Mouse (Mus musculus): ENCODE data around the gene Mboat2. TPM values are rescaled to one million over a fixed set of nuclear protein-coding genes. Genes with fewer than 3 reads are reported as not detected.
A peak's percentile ranks its signal among the peaks of the same experiment; 100 is the strongest.

Gene Mboat2
- total and polyA plus RNA-seq, 2 experiments from 2014 or later = 60.2 to 73.0 TPM

DNA sequence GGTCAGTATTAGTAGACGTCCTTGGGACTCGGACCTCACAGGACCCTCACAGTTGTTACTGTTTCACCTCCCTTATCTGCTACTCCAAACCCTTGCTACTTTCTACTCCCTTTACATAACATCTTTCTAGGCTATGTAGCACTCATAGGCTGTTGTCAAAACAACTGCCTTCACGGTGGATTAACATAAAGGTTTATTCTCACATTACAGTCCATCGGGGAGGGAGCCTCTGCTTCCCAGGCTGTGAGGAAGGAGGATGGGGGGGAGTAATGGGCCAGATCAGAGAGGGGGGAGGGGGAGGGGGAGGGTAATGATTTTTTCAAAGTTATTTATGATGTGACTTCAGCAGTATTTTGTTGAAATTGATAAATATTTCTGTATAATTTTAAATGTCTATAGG lies 95.0 kb downstream of the Mboat2 start:
- Histone ChIP-seq H3K27ac (no peak overlapping the region), H3K9ac (replicated peaks; ENCODE audit: low read length) (no peak overlapping the region), H3K4me2 (ENCODE audit: low read depth, low read length) (no peak overlapping the region), H3K9me3 (ENCODE audit: low read length) (no peaks in the 10 kb centered on the region), H3K27me3 (ENCODE audit: insufficient read depth, low read length) (no peaks in the 10 kb centered on the region), H3K36me3 (ENCODE audit: insufficient read depth, low read length) (no peaks in the 10 kb centered on the region), H3K4me1 (ENCODE audit: insufficient read depth, low read length) (peaks cover 7% of the 10 kb centered on the region; the same call in 1 of the 2 replicates), H3K4me3 (ENCODE audit: low read length) (no peak overlapping the region)
- 46% methylated on average over 4 of the region's 4 CpGs for WGBS
- DNase-seq (ENCODE audit: low spot score) (no peak), ATAC-seq (no peak)
- no peak for TF ChIP-seq CTCF (IDR thresholded peaks at IDR 0.05; ENCODE audit: low read depth)

GRCm38 (mm10) chr12:24928051-24928748 lies 97.5 kb downstream of the Mboat2 start:
- H3K36me3 ChIP-seq (ENCODE audit: insufficient read depth, low read length) = no peaks in the 10 kb centered on the region
- 45% methylated on average over 18 of the region's 18 CpGs for WGBS
- H3K27ac ChIP-seq = peak overlapping the region; percentile 72
- H3K9me3 ChIP-seq (ENCODE audit: low read length) = no peaks in the 10 kb centered on the region
- peaks cover 8% of the 10 kb centered on the region for H3K4me1 ChIP-seq (ENCODE audit: insufficient read depth, low read length)
- ATAC-seq (peak; percentile 68), DNase-seq (ENCODE audit: low spot score) (peak; percentile 58)
- H3K4me2 ChIP-seq (ENCODE audit: low read depth, low read length) = no peak overlapping the region
- no peak for TF ChIP-seq CTCF (IDR thresholded peaks at IDR 0.05; ENCODE audit: low read depth)
- no peaks in the 10 kb centered on the region for H3K27me3 ChIP-seq (ENCODE audit: insufficient read depth, low read length)
- H3K4me3 ChIP-seq (ENCODE audit: low read length) = no peak overlapping the region
- H3K9ac ChIP-seq (replicated peaks; ENCODE audit: low read length) = 0 out of 2 replicates have a peak overlapping the region, but pooled peaks have one; percentile 30

DNA sequence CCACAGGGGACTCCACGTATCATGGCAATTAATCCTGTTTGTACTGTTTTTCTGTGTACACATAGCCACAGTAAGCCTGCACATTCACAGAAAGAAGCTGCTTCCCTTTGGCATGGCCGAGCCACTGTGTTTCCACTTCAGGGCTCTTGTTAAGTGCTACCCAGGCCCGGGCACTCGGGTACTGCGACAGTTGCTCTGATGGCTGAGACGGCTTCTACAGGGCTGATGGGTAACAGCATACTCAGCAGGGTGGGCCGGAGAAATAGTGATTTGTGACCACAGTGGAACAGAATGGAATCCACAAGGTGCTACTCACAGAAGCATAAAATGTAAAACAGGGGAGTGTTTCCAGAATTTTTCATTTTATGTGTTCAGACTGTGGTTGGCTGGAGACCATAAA lies 98.4 kb downstream of the Mboat2 start:
- no peak for TF ChIP-seq CTCF (IDR thresholded peaks at IDR 0.05; ENCODE audit: low read depth)
- 52% methylated on average over 7 of the region's 7 CpGs for WGBS
- H3K4me3 ChIP-seq (ENCODE audit: low read length) = no peak overlapping the region
- H3K4me1 ChIP-seq (ENCODE audit: insufficient read depth, low read length) = peaks cover 14% of the 10 kb centered on the region
- ATAC-seq (peak; percentile 52), DNase-seq (ENCODE audit: low spot score) (peak; percentile 34)
- H3K27me3 ChIP-seq (ENCODE audit: insufficient read depth, low read length) = no peaks in the 10 kb centered on the region
- no peaks in the 10 kb centered on the region for H3K36me3 ChIP-seq (ENCODE audit: insufficient read depth, low read length)
- no peaks in the 10 kb centered on the region for H3K9me3 ChIP-seq (ENCODE audit: low read length)
- no peak overlapping the region for H3K9ac ChIP-seq (replicated peaks; ENCODE audit: low read length)
- H3K27ac ChIP-seq = peak overlapping the region; percentile 72; the same call in 1 of the 2 replicates
- H3K4me2 ChIP-seq (ENCODE audit: low read depth, low read length) = no peak overlapping the region

- TF ChIP-seq CTCF (IDR thresholded peaks at IDR 0.05; ENCODE audit: low read depth) = no peak
- H3K27ac ChIP-seq = no peak overlapping the region
- no peak for DNase-seq (ENCODE audit: low spot score)
- no peaks in the 10 kb centered on the region for H3K27me3 ChIP-seq (ENCODE audit: insufficient read depth, low read length)
- H3K9ac ChIP-seq (replicated peaks; ENCODE audit: low read length) = no peak overlapping the region
- no peak overlapping the region for H3K4me3 ChIP-seq (ENCODE audit: low read length)
- 91% methylated on average over 3 of the region's 3 CpGs for WGBS
- H3K4me2 ChIP-seq (ENCODE audit: low read depth, low read length) = no peak overlapping the region
- no peaks in the 10 kb centered on the region for H3K36me3 ChIP-seq (ENCODE audit: insufficient read depth, low read length)
- H3K4me1 ChIP-seq (ENCODE audit: insufficient read depth, low read length) = peaks cover 14% of the 10 kb centered on the region
- no peaks in the 10 kb centered on the region for H3K9me3 ChIP-seq (ENCODE audit: low read length)
- no peak for ATAC-seq
Observed at GRCm38 (mm10) chr12:24930760-24931159, 100.1 kb downstream of the Mboat2 start.

- TF ChIP-seq CTCF (IDR thresholded peaks at IDR 0.05; ENCODE audit: low read depth) = no peak
- ATAC-seq (no peak), DNase-seq (ENCODE audit: low spot score) (no peak)
- Histone ChIP-seq H3K27ac (0 out of 2 replicates have a peak overlapping the region, but pooled peaks have one; percentile 15), H3K9ac (replicated peaks; ENCODE audit: low read length) (no peak overlapping the region), H3K27me3 (ENCODE audit: insufficient read depth, low read length) (no peaks in the 10 kb centered on the region), H3K4me1 (ENCODE audit: insufficient read depth, low read length) (peaks cover 14% of the 10 kb centered on the region), H3K36me3 (ENCODE audit: insufficient read depth, low read length) (no peaks in the 10 kb centered on the region), H3K4me3 (ENCODE audit: low read length) (no peak overlapping the region), H3K4me2 (ENCODE audit: low read depth, low read length) (no peak overlapping the region), H3K9me3 (ENCODE audit: low read length) (no peaks in the 10 kb centered on the region)
- WGBS = 66% methylated on average over 6 of the region's 6 CpGs
Observed at GRCm38 (mm10) chr12:24932120-24932519, 101.4 kb downstream of the Mboat2 start.

- ATAC-seq = no peak; the same call in 1 of the 2 replicates
- WGBS = 76% methylated on average over 1 of the region's 1 CpGs
- peak; percentile 40 for DNase-seq (ENCODE audit: low spot score)
Observed at GRCm38 (mm10) chr12:24933206-24933775, 102.6 kb downstream of the Mboat2 start.

GRCm38 (mm10) chr12:24933996-24934395 lies 103.3 kb downstream of the Mboat2 start:
- Histone ChIP-seq H3K4me2 (ENCODE audit: low read depth, low read length) (no peak overlapping the region), H3K9me3 (ENCODE audit: low read length) (no peaks in the 10 kb centered on the region), H3K9ac (replicated peaks; ENCODE audit: low read length) (no peak overlapping the region), H3K27ac (peak overlapping the region; percentile 43; the same call in 1 of the 2 replicates), H3K4me3 (ENCODE audit: low read length) (no peak overlapping the region), H3K27me3 (ENCODE audit: insufficient read depth, low read length) (no peaks in the 10 kb centered on the region), H3K4me1 (ENCODE audit: insufficient read depth, low read length) (peaks cover 8% of the 10 kb centered on the region; the same call in 1 of the 2 replicates), H3K36me3 (ENCODE audit: insufficient read depth, low read length) (peaks cover 3% of the 10 kb centered on the region; the same call in 1 of the 2 replicates)
- WGBS = 64% methylated on average over 3 of the region's 3 CpGs
- DNase-seq (ENCODE audit: low spot score) (no peak), ATAC-seq (no peak)
- no peak for TF ChIP-seq CTCF (IDR thresholded peaks at IDR 0.05; ENCODE audit: low read depth)

More at GRCm38 (mm10) chr12:24933206-24933775, 102.6 kb downstream of the Mboat2 start:
- H3K9me3 ChIP-seq (ENCODE audit: low read length) = no peaks in the 10 kb centered on the region
- no peaks in the 10 kb centered on the region for H3K27me3 ChIP-seq (ENCODE audit: insufficient read depth, low read length)
- TF ChIP-seq CTCF (IDR thresholded peaks at IDR 0.05; ENCODE audit: low read depth) = no peak
- no peak overlapping the region for H3K4me3 ChIP-seq (ENCODE audit: low read length)
- H3K4me1 ChIP-seq (ENCODE audit: insufficient read depth, low read length) = peaks cover 14% of the 10 kb centered on the region
- H3K36me3 ChIP-seq (ENCODE audit: insufficient read depth, low read length) = no peaks in the 10 kb centered on the region
- peak overlapping the region; percentile 43; the same call in 1 of the 2 replicates for H3K27ac ChIP-seq
- H3K4me2 ChIP-seq (ENCODE audit: low read depth, low read length) = no peak overlapping the region
- no peak overlapping the region for H3K9ac ChIP-seq (replicated peaks; ENCODE audit: low read length)

Measured in hindbrain, postnatal 0 days (tissue).